Mouse (Mus musculus): ENCODE results near the gene Sec31b. TPM values are rescaled to one million over a fixed set of nuclear protein-coding genes. Genes with fewer than 3 reads are reported as not detected.

Sec31b gene
- polyA plus RNA-seq, 1 experiment from 2014 or later = 0.81 TPM

GRCm38 (mm10) chr19:44511451-44512231 is 34.0 kb downstream of the Sec31b start:
- H3K36me3 ChIP-seq (ENCODE audit: control insufficient read depth, insufficient read depth, low read length) = no peaks in the 10 kb centered on the region
- H3K27me3 ChIP-seq (ENCODE audit: control insufficient read depth, insufficient read depth, low read length) = peaks cover 81% of the 10 kb centered on the region
- no peaks in the 10 kb centered on the region for H3K9me3 ChIP-seq (ENCODE audit: control insufficient read depth, low read length)
- H3K27ac ChIP-seq (ENCODE audit: low read depth, low read length) = peak overlapping the region; percentile 68
- peak overlapping the region; percentile 58 for H3K9ac ChIP-seq (ENCODE audit: low read length)
- peak overlapping the region; percentile 71 for H3K4me2 ChIP-seq (ENCODE audit: low read depth, low read length, severe bottlenecking)
- H3K4me3 ChIP-seq (ENCODE audit: low read depth, low read length) = peak overlapping the region; percentile 41
- peaks cover 24% of the 10 kb centered on the region for H3K4me1 ChIP-seq (replicated peaks; ENCODE audit: control insufficient read depth, insufficient read depth, low read length)
- ATAC-seq (replicated peaks; ENCODE audit: low FRiP score) = no peak
- peak; percentile 76 for DNase-seq (ENCODE audit: low spot score)
- under 1% methylated on average over 64 of the region's 66 CpGs for WGBS

GRCm38 (mm10) chr19:44510534-44511175 is 35.0 kb downstream of the Sec31b start:
- ATAC-seq (replicated peaks; ENCODE audit: low FRiP score) (no peak), DNase-seq (ENCODE audit: low spot score) (no peak)
- Histone ChIP-seq H3K4me3 (ENCODE audit: low read depth, low read length) (peak overlapping the region; percentile 41), H3K9me3 (ENCODE audit: control insufficient read depth, low read length) (no peaks in the 10 kb centered on the region), H3K4me2 (ENCODE audit: low read depth, low read length, severe bottlenecking) (peak overlapping the region; percentile 71), H3K4me1 (replicated peaks; ENCODE audit: control insufficient read depth, insufficient read depth, low read length) (peaks cover 22% of the 10 kb centered on the region), H3K27ac (ENCODE audit: low read depth, low read length) (peak overlapping the region; percentile 68), H3K36me3 (ENCODE audit: control insufficient read depth, insufficient read depth, low read length) (no peaks in the 10 kb centered on the region), H3K27me3 (ENCODE audit: control insufficient read depth, insufficient read depth, low read length) (peaks cover 75% of the 10 kb centered on the region), H3K9ac (ENCODE audit: low read length) (peak overlapping the region; percentile 58)
- 10% methylated on average over 12 of the region's 12 CpGs for WGBS

- no peaks in the 10 kb centered on the region for H3K9me3 ChIP-seq (ENCODE audit: control insufficient read depth, low read length)
- no peak overlapping the region for H3K4me2 ChIP-seq (ENCODE audit: low read depth, low read length, severe bottlenecking)
- WGBS = 88% methylated on average over 4 of the region's 4 CpGs
- peak; percentile 50 for DNase-seq (ENCODE audit: low spot score)
- H3K36me3 ChIP-seq (ENCODE audit: control insufficient read depth, insufficient read depth, low read length) = no peaks in the 10 kb centered on the region
- no peak for ATAC-seq (replicated peaks; ENCODE audit: low FRiP score)
- no peak overlapping the region for H3K4me3 ChIP-seq (ENCODE audit: low read depth, low read length)
- H3K4me1 ChIP-seq (replicated peaks; ENCODE audit: control insufficient read depth, insufficient read depth, low read length) = 0 out of 2 replicates have a peak, but pooled peaks cover 2% of the 10 kb centered on the region
- no peak overlapping the region for H3K27ac ChIP-seq (ENCODE audit: low read depth, low read length)
- peaks cover 60% of the 10 kb centered on the region for H3K27me3 ChIP-seq (ENCODE audit: control insufficient read depth, insufficient read depth, low read length)
- H3K9ac ChIP-seq (ENCODE audit: low read length) = no peak overlapping the region
Observed at GRCm38 (mm10) chr19:44502741-44503140, 42.9 kb downstream of the Sec31b start.

- Histone ChIP-seq H3K36me3 (ENCODE audit: control insufficient read depth, insufficient read depth, low read length) (no peaks in the 10 kb centered on the region), H3K4me1 (replicated peaks; ENCODE audit: control insufficient read depth, insufficient read depth, low read length) (0 out of 2 replicates have a peak, but pooled peaks cover 2% of the 10 kb centered on the region), H3K4me3 (ENCODE audit: low read depth, low read length) (no peak overlapping the region), H3K9ac (ENCODE audit: low read length) (no peak overlapping the region), H3K4me2 (ENCODE audit: low read depth, low read length, severe bottlenecking) (no peak overlapping the region), H3K9me3 (ENCODE audit: control insufficient read depth, low read length) (no peaks in the 10 kb centered on the region), H3K27me3 (ENCODE audit: control insufficient read depth, insufficient read depth, low read length) (peaks cover 56% of the 10 kb centered on the region), H3K27ac (ENCODE audit: low read depth, low read length) (no peak overlapping the region)
- DNase-seq (ENCODE audit: low spot score) (no peak), ATAC-seq (replicated peaks; ENCODE audit: low FRiP score) (no peak)
- 84% methylated on average over 6 of the region's 6 CpGs for WGBS
Observed at GRCm38 (mm10) chr19:44501925-44502324, 43.7 kb downstream of the Sec31b start.

- ATAC-seq (replicated peaks; ENCODE audit: low FRiP score) (no peak), DNase-seq (ENCODE audit: low spot score) (no peak)
- H3K9ac ChIP-seq (ENCODE audit: low read length) = no peak overlapping the region
- H3K4me3 ChIP-seq (ENCODE audit: low read depth, low read length) = no peak overlapping the region
- no peaks in the 10 kb centered on the region for H3K9me3 ChIP-seq (ENCODE audit: control insufficient read depth, low read length)
- H3K27me3 ChIP-seq (ENCODE audit: control insufficient read depth, insufficient read depth, low read length) = peaks cover 63% of the 10 kb centered on the region
- no peaks in the 10 kb centered on the region for H3K36me3 ChIP-seq (ENCODE audit: control insufficient read depth, insufficient read depth, low read length)
- 37% methylated on average over 5 of the region's 5 CpGs for WGBS
- H3K4me1 ChIP-seq (replicated peaks; ENCODE audit: control insufficient read depth, insufficient read depth, low read length) = 0 out of 2 replicates have a peak, but pooled peaks cover 2% of the 10 kb centered on the region
- no peak overlapping the region; the same call in 1 of the 2 replicates for H3K4me2 ChIP-seq (ENCODE audit: low read depth, low read length, severe bottlenecking)
- H3K27ac ChIP-seq (ENCODE audit: low read depth, low read length) = no peak overlapping the region
Observed at GRCm38 (mm10) chr19:44500240-44500639, 45.4 kb downstream of the Sec31b start.

GRCm38 (mm10) chr19:44498936-44499335 is 46.7 kb downstream of the Sec31b start:
- peaks cover 55% of the 10 kb centered on the region for H3K27me3 ChIP-seq (ENCODE audit: control insufficient read depth, insufficient read depth, low read length)
- H3K4me3 ChIP-seq (ENCODE audit: low read depth, low read length) = peak overlapping the region; percentile 7; the same call in 1 of the 2 replicates
- no peak overlapping the region for H3K27ac ChIP-seq (ENCODE audit: low read depth, low read length)
- no peaks in the 10 kb centered on the region for H3K36me3 ChIP-seq (ENCODE audit: control insufficient read depth, insufficient read depth, low read length)
- DNase-seq (ENCODE audit: low spot score) (peak; percentile 51), ATAC-seq (replicated peaks; ENCODE audit: low FRiP score) (no peak)
- no peaks in the 10 kb centered on the region for H3K9me3 ChIP-seq (ENCODE audit: control insufficient read depth, low read length)
- H3K4me2 ChIP-seq (ENCODE audit: low read depth, low read length, severe bottlenecking) = peak overlapping the region; percentile 34
- H3K4me1 ChIP-seq (replicated peaks; ENCODE audit: control insufficient read depth, insufficient read depth, low read length) = 0 out of 2 replicates have a peak, but pooled peaks cover 2% of the 10 kb centered on the region
- WGBS = 56% methylated on average over 6 of the region's 6 CpGs
- H3K9ac ChIP-seq (ENCODE audit: low read length) = peak overlapping the region; percentile 29; the same call in 1 of the 2 replicates

GRCm38 (mm10) chr19:44496941-44497340 is 48.7 kb downstream of the Sec31b start:
- Histone ChIP-seq H3K4me2 (ENCODE audit: low read depth, low read length, severe bottlenecking) (peak overlapping the region; percentile 25; the same call in 1 of the 2 replicates), H3K4me3 (ENCODE audit: low read depth, low read length) (peak overlapping the region; percentile 33), H3K27me3 (ENCODE audit: control insufficient read depth, insufficient read depth, low read length) (peaks cover 55% of the 10 kb centered on the region), H3K9me3 (ENCODE audit: control insufficient read depth, low read length) (no peaks in the 10 kb centered on the region), H3K27ac (ENCODE audit: low read depth, low read length) (peak overlapping the region; percentile 71), H3K36me3 (ENCODE audit: control insufficient read depth, insufficient read depth, low read length) (no peaks in the 10 kb centered on the region), H3K9ac (ENCODE audit: low read length) (peak overlapping the region; percentile 41), H3K4me1 (replicated peaks; ENCODE audit: control insufficient read depth, insufficient read depth, low read length) (peaks cover 3% of the 10 kb centered on the region; the same call in 1 of the 2 replicates)
- WGBS = 44% methylated on average over 10 of the region's 10 CpGs
- ATAC-seq (replicated peaks; ENCODE audit: low FRiP score) = no peak
- peak; percentile 34 for DNase-seq (ENCODE audit: low spot score)

GRCm38 (mm10) chr19:44496511-44496910 is 49.2 kb downstream of the Sec31b start:
- 41% methylated on average over 8 of the region's 8 CpGs for WGBS
- Histone ChIP-seq H3K9me3 (ENCODE audit: control insufficient read depth, low read length) (no peaks in the 10 kb centered on the region), H3K4me2 (ENCODE audit: low read depth, low read length, severe bottlenecking) (peak overlapping the region; percentile 25; the same call in 1 of the 2 replicates), H3K36me3 (ENCODE audit: control insufficient read depth, insufficient read depth, low read length) (no peaks in the 10 kb centered on the region), H3K27ac (ENCODE audit: low read depth, low read length) (peak overlapping the region; percentile 71), H3K9ac (ENCODE audit: low read length) (peak overlapping the region; percentile 41), H3K4me3 (ENCODE audit: low read depth, low read length) (peak overlapping the region; percentile 33), H3K4me1 (replicated peaks; ENCODE audit: control insufficient read depth, insufficient read depth, low read length) (peaks cover 3% of the 10 kb centered on the region; the same call in 1 of the 2 replicates), H3K27me3 (ENCODE audit: control insufficient read depth, insufficient read depth, low read length) (peaks cover 53% of the 10 kb centered on the region)
- ATAC-seq (replicated peaks; ENCODE audit: low FRiP score) (no peak), DNase-seq (ENCODE audit: low spot score) (peak; percentile 52)

Measured in forebrain, embryonic 11.5 days (tissue).